Mouse (Mus musculus) lung, adult 2 months (tissue): Measurements from ENCODE around the gene Nub1. TPM values are rescaled to one million over a fixed set of nuclear protein-coding genes. Genes with fewer than 3 reads are reported as not detected.

Experiments used
- DNase-seq: peaks from one replicate; pipeline ENCODE4 v3.0.0; 2022
- H3K4me1 ChIP-seq: fragments of 200-500 bp; 2 replicates; pipeline ENCODE4 v1.6.1; 2011; ENCODE audit warnings: low read length; ENCODE audit not compliant: control insufficient read depth, insufficient read depth
- H3K4me3 ChIP-seq: fragments of 200-500 bp; replicated peaks from 2 replicates; pipeline ENCODE3; 2011; ENCODE audit warnings: low read depth, mild to moderate bottlenecking, control low read depth, low read length; ENCODE audit errors: extremely low read depth
- CTCF ChIP-seq: fragments of 200-500 bp; IDR thresholded peaks from 2 replicates; pipeline ENCODE4 v1.5.1; 2011; ENCODE audit warnings: mild to moderate bottlenecking, low read length, control low read depth; ENCODE audit not compliant: insufficient read depth
- POLR2A ChIP-seq: fragments of 200-500 bp; IDR thresholded peaks from 2 replicates; pipeline ENCODE4 v1.6.1; 2011; ENCODE audit warnings: low read depth, mild to moderate bottlenecking, control low read depth, low read length, borderline replicate concordance; ENCODE audit errors: extremely low read depth
- WGBS: fragments of 180-500 bp; shearing (Covaris S2); methylation state at CpG from one replicate; pipeline ENCODE4 v1.1.7; 2018; 5-methylcytosine and 5-hydroxymethylcytosine counted together
- polyA plus RNA-seq: library from polyadenylated mRNA; depleted of rRNA; stranded (reverse); fragments of >200 nt; gene quantifications from 2 replicates; pipeline ENCODE4 v1.2.3, GENCODE M21; 2012

Gene Nub1
- polyA plus RNA-seq, 1 experiment: 59.9 TPM

- TF ChIP-seq POLR2A (no peak), CTCF (no peak)
- no peak for DNase-seq
- WGBS: 62% methylated on average over 7 of the region's 7 CpGs
- H3K4me3 ChIP-seq: no peak overlapping the region
- H3K4me1 ChIP-seq: peaks cover 7% of the 10 kb centered on the region; the same call in 1 of the 2 replicates
These were observed 48.6 kb downstream of the Nub1 start for GRCm38 (mm10) chr5:24733771-24734426.

- H3K4me3 ChIP-seq: no peak overlapping the region
- peaks cover 4% of the 10 kb centered on the region; the same call in 1 of the 2 replicates for H3K4me1 ChIP-seq
- 93% methylated on average over 10 of the region's 10 CpGs for WGBS
- DNase-seq: no peak
- TF ChIP-seq POLR2A: no peak
- no peak for TF ChIP-seq CTCF
These were observed 52.3 kb downstream of the Nub1 start for GRCm38 (mm10) chr5:24737595-24737994.

DNA sequence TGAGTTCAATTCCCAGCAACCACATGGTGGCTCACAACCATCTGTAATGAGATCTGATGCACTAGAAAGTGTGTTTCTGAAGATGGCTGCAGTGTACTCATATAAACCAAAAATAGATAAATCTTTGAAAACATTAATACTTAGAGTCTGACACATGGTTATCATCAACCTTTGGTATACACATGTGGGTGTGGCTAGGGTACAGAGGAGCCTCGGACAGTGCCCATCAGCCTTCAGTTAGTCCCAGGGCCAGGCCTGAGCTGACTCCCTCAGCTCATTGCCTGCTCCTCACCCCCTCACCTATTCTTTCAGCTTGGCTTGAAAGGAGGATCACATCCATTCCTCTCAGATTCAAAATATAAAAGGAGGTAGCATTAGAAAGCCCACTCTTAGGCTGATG lies 53.2 kb downstream of the Nub1 start:
- no peak for TF ChIP-seq CTCF
- TF ChIP-seq POLR2A: no peak
- H3K4me3 ChIP-seq: no peak overlapping the region
- no peak for DNase-seq
- H3K4me1 ChIP-seq: peaks cover 4% of the 10 kb centered on the region; the same call in 1 of the 2 replicates
- WGBS: 74% methylated on average over 1 of the region's 1 CpGs

DNA sequence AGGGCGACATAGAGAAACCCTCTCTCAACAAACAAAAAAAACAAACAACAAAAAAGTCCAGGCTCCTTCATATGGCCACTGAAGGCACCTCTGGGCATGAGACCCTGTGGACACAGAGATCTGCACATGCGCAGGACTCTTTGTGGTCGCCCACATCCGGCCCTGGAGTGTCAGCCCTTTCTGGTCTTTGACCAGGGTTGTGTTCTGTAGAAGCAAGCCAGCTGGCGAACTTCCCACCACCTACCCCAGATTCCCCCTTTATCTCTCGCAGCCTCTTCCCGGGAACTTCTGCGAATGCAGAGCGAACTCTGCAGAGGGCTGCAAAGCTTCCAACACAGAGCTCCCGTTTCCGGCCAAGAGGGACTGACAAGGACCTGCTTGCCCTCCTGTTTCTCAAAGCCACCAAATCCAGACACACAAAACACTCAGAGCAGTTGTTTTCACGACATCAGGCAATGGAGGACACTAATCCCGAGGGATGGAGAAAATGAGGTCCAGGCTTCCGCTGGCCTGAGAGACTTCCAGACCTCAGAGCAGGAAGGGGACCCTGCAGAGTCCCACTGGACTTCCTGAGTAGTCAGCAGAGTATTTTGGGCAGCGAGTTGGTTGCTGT lies 53.9 kb downstream of the Nub1 start:
- Histone ChIP-seq H3K4me1 (peaks cover 4% of the 10 kb centered on the region; the same call in 1 of the 2 replicates), H3K4me3 (no peak overlapping the region)
- DNase-seq: no peak
- WGBS: 24% methylated on average over 15 of the region's 15 CpGs
- TF ChIP-seq POLR2A (no peak), CTCF (no peak)

- H3K4me1 ChIP-seq: peaks cover 4% of the 10 kb centered on the region; the same call in 1 of the 2 replicates
- TF ChIP-seq POLR2A: no peak
- no peak for TF ChIP-seq CTCF
- no peak for DNase-seq
- 77% methylated on average over 15 of the region's 15 CpGs for WGBS
- no peak overlapping the region for H3K4me3 ChIP-seq
These were observed 56.0 kb downstream of the Nub1 start for GRCm38 (mm10) chr5:24741172-24741885.

DNA sequence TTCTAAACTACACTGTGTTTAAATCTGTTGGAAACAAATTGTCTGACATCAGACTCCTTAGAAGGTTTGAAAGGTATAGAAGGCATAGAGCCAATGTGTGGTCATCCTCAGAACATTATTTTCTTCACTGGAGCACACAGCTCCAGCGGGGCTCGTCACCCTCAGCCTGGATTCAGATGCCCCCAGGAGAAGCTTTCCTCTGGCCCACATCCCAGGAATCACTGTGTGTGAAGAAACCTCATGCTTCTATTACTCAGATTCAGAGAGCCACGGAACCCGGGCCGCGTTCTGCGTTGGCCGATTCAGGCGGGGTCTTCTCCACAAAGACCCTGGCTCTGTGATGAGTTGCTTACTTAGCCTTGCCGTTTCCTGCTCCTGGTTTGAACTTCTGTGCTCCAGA lies 58.6 kb downstream of the Nub1 start:
- Histone ChIP-seq H3K4me1 (peaks cover 2% of the 10 kb centered on the region; the same call in 1 of the 2 replicates), H3K4me3 (no peak overlapping the region)
- TF ChIP-seq CTCF (no peak), POLR2A (no peak)
- 84% methylated on average over 10 of the region's 10 CpGs for WGBS
- no peak for DNase-seq

DNA sequence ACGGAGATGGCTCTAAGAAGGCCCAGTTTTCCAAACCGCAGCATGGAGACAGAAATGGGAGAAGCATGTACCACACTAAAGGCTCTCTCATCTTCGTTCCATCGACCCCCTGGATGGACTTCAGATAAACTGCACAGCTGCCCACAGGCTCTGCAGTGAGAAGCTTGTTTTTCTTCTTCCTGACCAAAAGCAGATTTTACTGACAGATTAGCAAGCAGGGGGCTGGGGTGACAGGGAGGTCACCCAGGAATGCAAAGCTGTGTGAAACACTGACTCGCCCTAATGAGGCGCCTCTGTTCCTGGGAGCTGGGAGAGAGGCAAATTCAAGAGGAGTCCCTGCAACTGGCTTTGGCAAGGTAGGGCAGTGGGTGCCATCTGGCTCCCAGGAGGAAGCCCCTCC lies 62.2 kb downstream of the Nub1 start:
- peaks cover 4% of the 10 kb centered on the region; the same call in 1 of the 2 replicates for H3K4me1 ChIP-seq
- no peak overlapping the region for H3K4me3 ChIP-seq
- WGBS: 35% methylated on average over 6 of the region's 6 CpGs
- no peak for DNase-seq
- TF ChIP-seq CTCF: no peak
- TF ChIP-seq POLR2A: no peak

- TF ChIP-seq CTCF (no peak), POLR2A (no peak)
- peaks cover 4% of the 10 kb centered on the region; the same call in 1 of the 2 replicates for H3K4me1 ChIP-seq
- H3K4me3 ChIP-seq: no peak overlapping the region
- DNase-seq: no peak
- WGBS: 66% methylated on average over 5 of the region's 5 CpGs
These were observed 64.4 kb downstream of the Nub1 start for GRCm38 (mm10) chr5:24749731-24750130.
